Mouse (Mus musculus): ENCODE results near the gene Gm29276. TPM values are rescaled to one million over a fixed set of nuclear protein-coding genes. Genes with fewer than 3 reads are reported as not detected.

The Gm29276 gene
- not detected in 2 replicates for polyA plus RNA-seq (2012; rRNA removed)

DNA sequence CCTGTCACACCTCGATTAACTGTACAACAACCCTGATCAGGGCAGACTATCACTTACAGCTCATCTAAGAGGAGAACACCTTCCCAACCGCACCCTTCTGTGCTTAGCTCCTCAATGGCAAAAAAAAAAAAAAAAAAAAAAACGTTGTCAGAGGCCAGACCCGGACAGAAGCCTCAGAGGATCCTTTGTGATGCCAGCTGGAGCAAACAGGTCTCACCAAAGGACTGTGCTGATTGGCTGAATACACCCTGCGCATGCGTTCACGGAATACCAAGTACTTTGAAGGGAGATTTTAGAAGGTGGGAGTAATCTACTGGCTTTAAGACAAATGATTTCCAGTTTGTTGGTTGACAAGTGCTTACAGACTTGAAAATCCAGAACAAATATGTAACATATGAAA lies at the start of gene Gm29276:
Gene Gm29276, minus strand, starts transcription at position 101 of the 400 bp plus-strand sequence.

